Mouse (Mus musculus): ENCODE data around the gene Ankrd17.
"Not testable (repeated sequence)": the region's sequence is repeated elsewhere in the genome, so short reads cannot be mapped to it uniquely, and the experiment has no call there.

Ankrd17 gene

DNA sequence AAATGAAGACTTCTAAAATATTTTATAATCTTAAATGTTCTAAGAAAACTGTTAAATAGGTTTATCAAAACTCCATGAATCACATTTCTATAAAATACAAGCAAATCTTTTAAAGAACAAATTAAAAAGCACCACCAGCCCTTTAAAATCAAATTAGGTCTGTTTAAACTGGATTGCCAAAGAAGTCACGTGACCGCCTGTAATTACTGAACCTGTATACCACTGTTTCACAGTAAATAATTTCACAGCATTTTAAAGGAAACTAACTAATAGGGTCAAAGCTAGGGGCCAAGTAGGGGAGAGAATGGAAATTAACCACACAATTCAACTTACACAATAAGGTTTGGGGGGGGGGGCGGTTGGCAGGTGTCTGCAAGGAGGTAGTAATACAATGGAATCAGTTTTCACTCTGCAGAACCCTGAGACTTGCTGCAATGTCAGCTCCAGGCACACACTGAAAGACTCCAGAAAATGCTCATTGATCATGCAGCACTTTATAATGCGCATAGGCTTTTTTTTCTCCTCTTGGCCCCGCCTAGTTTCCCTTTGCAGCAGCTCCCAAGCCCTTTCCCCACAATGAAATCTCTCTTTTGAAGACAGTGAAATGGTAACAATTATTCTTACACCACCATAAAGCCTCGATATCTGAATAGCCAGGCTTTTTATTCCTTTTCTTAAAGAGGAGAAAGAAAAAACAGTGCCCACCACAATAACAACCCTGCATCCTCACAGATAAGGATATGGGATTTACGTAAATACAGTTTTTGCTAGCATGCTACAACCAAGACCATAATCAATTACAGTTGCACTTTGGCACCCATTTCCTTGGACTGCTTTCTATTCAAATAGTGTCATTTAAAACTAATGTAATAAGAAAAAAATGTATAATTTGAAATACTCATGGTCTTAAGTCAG, 27.9 kb downstream of the Ankrd17 start:
- DNase-seq (ENCODE audit: low spot score in 2 of 2) = no peak

DNA sequence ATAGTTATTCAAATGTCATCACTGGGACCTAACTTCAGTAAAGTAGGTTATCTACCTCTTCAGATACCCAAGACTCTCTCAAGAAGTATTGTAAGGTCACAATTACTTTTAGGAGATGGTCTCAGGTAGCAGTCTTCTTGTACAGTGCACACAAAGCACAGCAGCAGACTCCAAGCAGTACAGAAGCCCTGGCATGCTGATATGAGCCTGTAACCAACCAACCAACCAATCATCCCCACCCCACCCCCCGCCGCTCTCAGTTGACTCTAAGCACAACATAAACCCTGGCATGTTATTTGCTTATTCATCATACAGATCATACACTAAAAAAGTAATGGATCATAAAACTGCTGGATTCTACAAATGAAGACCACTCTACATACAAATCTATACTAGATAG, 33.9 kb downstream of the Ankrd17 start:
- DNase-seq (ENCODE audit: low spot score in 2 of 2) = no peak

DNA sequence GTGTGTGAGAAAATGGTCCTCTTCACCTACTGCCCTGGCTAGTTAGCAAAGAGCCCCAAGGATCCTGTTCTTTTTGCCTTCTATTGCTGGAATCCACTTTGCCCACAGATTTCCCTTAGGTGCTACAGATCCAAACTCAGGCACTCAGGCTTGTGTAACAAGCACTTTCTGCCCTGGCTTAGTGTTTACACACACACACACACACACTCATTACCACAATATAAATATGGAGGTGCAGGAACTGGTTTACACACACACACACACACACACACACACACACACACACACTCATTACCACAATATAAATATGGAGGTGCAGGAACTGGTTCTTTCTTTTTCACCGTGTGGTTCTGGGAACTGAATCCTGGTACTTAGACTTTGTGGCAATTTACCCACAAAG, 35.3 kb downstream of the Ankrd17 start:
- DNase-seq (ENCODE audit: low spot score in 2 of 2) = no peak

DNA sequence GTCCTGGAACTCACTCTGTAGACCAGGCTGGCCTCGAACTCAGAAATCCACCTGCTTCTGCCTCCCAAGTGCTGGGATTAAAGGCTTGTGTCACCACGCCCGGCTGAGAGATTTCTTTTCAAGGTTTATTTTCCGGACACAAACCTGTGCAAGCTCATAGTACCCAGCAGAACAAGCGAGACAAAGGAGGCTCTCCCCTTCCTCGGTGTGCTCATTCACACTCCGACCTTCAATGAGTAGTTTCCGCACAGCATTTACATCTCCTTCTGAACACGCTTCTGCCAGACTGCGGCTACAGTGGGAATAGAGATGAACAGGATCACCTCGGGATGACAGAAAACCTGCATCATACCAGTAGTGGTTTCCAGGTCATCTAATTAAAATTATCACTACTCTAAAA, 68.0 kb downstream of the Ankrd17 start:
- DNase-seq (ENCODE audit: low spot score in 2 of 2) = no peak

DNA sequence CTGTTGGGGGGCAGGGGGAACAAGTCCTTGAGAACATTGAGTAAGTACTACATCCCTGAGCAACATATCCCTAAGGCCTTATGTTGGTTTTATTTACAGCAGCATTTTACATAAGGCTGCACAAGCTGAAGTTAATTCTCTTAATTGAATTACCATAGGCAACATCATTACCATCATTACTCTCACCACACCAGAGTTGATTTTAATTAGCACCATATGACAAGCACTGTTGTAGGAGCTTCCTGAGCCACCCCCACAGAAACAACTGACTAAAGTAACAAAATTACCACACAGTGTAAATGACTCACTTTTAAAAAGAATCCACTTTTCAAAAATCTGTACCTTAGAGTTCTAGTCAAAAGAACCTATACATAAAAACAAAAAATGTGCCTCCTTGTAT, 76.5 kb downstream of the Ankrd17 start:
- no peak for DNase-seq (ENCODE audit: low spot score in 2 of 2)

DNA sequence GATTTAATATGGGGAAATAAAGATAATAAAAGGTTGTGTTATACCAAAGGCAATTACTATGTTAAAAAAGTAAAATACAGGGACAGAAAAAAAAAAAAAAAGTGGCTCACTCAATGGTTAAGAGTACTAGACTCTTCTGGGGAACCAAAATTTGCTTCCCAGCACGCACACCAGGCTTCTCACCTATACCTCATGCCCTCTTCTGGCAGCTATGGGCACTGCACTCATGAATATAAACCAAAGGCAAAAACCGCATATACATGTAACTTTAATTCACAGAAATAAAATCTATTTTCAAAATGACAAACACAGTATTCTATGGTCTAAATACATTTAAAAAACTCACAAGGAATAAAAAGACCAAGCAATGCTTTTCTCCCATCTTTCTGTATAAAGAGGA, 79.8 kb downstream of the Ankrd17 start:
- DNase-seq (ENCODE audit: low spot score in 2 of 2) = peak; percentile 13 to 38

DNA sequence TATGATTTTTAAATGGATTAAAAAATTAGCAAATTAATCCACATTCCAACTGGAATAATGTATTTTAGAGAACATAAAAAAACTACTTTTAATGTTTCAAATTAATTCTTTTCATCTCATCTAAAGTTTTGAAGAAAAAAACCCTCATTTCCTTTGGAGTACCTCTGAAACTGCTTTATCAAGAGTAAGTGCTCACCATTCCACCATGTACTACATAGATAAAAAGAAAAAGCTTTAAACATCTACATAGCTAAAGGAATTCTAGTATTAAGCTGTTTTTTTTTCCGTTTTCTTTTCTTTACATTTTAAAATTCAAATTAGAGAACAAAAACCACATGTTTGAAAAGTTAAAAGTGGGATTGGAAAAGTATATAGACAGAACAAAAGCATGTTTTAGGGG, 86.3 kb downstream of the Ankrd17 start:
- DNase-seq (ENCODE audit: low spot score in 2 of 2) = no peak

DNA sequence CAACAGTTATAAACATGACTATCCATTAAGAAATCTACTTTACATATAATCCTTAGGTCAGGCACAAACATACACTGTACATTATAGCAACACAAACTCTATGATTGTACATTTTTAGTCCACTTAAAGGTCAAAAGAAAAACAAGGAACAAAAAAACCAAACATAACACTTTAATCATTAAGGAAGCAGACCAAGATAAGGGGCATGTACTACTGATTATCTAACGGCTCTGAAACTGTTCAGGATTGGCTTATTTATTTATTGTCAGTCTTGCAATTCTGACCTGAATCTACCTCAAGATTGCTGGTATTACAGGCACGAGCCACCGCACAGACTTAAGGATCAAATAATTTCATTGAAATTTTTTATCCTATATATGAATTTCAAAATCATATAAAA, 87.0 kb downstream of the Ankrd17 start:
- no peak for DNase-seq (ENCODE audit: low spot score in 2 of 2)

DNA sequence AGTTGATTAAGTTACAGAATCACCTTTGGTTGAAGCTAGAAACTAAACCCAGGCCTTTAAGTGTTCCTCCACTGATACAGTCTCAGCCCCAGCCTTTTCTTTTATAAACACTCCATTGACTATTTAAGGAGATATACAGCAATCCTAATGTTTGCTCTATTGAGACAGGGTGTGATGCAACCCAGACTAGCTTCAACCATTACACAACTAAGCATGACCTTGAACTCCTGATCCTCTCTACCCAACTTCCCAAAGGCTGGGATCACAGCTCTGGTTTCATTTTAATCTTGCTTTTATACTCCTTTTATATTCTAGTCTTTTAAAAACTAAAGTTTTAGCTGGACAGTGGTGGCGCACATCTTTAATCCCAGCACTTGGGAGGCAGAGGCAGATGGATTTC, 88.9 kb downstream of the Ankrd17 start:
- no peak for DNase-seq (ENCODE audit: low spot score in 2 of 2)

DNA sequence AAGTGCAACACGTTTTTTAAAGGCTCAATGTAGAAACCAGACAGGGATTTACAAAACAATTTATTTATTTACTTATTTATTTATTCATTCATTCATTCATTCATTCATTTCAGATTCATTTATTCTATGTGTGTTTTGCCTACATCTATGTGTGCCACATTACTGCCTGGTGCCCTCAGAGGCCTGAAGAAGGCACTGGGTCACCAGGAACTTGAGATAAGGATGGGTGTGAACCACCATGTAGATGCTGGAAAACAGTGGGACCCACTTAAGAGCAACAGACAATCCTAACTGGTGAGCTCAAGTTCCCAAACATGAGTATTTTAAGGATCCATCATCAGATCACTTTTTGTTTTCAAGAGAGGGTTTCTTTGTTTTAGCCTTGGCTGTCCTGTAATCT, 91.6 kb downstream of the Ankrd17 start:
- DNase-seq (ENCODE audit: low spot score in 2 of 2) = no peak

DNA sequence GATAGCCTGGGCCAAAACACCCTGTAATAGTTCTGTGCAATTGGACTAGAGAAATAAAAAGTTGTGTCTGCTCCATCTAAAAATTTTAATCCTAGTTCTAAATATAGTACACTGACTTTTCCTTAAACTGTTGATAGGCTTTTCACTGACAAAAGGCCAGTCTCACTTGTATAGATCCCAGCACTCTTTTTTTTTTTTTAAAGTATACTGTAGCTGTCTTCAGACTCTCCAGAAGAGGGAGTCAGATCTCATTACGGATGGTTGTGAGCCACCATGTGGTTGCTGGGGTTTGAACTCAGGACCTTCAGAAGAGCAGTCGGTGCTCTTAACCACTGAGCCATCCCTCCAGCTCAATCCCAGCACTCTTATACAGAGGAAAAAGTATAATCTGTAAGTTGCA, 104.1 kb downstream of the Ankrd17 start:
- DNase-seq (ENCODE audit: low spot score in 2 of 2) = not testable (repeated sequence)

DNA sequence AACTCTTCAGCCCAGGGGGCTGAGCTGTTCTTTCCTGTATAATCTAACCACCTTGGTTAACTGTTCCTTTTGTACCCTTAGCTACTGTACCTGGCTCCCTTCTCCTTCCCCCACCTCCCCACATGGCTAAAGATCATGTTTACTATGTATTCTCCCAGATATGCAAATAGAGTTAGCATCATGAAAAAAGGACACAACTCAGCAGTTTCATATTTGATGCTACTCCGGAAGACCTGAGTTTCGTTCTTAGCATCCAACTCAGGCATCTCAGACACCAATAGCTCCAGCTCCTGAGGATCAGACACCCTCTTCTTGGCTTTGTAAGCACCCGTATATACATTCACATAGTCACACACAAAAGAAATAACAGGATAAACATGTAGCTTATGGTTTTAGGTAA, 109.4 kb downstream of the Ankrd17 start:
- DNase-seq (ENCODE audit: low spot score in 2 of 2) = no peak

DNA sequence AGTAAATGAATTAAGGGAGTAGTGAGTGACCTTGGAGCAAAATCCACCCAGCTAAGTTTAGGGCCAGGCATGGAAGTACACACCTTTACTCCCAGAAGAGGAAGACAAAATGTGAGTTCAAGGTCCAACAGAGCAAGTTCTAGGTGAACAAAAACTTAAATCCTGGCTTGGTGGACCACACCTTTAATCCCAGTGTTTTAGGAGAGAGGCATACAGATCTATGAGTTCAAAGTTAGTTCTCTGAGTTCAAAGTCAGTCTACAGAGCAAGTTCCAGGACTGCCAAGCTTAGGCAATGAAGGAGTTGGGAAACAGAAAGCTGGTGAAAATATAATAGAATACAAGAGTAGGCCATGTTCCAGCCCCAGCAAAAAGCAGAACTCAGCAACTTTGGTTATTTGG, 118.9 kb downstream of the Ankrd17 start:
- DNase-seq (ENCODE audit: low spot score in 2 of 2) = no peak

DNA sequence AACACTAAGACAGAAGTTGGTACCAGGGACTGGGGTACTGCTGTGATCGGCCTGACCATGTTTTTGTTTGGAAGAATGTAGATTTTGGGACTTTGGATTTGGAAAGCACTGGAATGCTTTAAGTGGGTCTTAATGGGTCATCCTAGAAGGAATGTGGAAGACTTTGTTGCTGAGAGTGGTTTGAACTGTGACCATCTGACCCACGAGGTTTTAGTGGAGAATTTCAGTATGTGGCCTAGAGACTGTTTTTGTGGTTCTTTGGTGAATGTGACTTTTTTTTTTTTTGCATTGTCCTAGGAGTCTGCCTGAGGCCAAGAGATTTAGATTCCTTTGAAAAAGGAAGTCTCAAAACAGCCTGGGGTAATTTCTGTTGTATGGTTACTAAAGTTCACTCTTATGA, 119.4 kb downstream of the Ankrd17 start:
- DNase-seq (ENCODE audit: low spot score in 2 of 2) = no peak

DNA sequence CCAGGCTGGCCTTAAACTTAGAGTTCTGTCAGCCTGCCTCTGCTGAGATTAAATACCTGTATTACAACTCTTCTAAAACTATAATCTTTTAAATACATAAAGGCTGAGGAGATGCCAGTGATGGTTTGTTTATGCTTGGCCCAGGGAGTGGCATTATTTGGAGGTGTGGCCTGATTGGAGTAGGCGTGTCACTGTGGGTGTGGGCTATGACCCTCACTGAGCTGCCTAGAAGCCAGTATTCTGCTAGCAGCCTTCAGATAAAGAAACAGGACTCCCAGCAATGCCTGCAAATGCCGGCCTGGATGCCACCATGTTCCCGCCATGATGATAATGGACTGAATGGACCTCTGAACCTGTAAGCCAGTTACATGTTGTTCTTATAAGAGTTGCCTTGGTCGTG, 119.8 kb downstream of the Ankrd17 start:
- DNase-seq (ENCODE audit: low spot score in 2 of 2) = no peak

DNA sequence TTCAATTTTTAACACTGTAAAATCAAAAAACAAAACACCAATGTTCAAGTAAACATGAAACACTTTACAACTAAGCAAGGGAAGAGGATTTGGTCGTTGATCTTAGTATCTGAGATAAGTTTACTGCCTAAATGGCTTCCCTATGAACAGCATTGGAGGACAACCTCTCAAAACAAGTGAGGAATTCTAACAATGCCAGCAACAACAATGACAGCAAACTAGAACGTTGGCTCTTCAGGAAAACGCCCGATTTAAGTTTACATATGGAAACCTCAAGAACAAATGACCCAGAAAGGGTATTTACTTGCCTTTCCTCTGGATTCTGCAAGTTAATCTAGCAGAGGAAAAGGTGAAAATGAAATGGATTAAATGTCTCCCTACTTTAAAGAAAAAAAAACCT, 121.0 kb downstream of the Ankrd17 start:
- DNase-seq (ENCODE audit: low spot score in 2 of 2) = no peak

DNA sequence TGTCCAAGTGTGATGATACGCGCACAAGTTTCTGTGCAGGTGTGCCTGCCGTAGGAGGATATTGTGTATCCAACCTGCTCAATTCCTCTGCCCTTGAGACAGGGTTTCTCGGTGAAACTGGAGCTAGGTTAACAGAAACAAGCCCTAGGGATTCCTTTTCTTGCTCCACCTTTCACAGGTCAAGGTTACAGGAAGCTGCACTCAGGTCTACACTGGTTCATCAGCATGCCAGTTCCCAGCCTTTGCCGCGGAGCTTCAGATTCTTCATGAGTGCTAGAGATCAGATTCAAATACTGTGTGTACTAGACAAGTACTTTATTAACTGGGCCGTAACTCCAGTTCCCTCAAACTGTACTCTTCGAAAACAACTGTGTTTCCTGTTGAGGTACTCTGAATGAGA, 131.2 kb downstream of the Ankrd17 start:
- DNase-seq (ENCODE audit: low spot score in 2 of 2) = no peak

DNA sequence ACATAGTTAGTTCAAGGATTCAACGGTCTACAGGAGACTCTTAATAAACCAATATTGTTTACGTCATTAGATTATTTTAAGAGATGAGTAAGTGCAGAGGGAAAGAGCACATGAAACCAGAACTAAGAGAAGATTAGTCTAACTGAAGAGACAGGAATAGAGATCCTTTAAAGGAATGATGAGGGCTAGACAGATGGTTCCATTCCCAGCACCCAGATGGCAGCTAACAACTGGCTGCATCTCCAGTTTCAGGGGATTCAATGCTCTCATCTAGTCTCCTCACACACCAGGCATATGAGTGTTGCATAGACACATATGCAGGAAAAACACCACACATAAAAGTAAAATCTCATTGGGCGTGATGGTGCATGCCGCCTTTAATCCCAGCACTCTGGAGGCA, 133.1 kb downstream of the Ankrd17 start:
- no peak for DNase-seq (ENCODE audit: low spot score in 2 of 2)

DNA sequence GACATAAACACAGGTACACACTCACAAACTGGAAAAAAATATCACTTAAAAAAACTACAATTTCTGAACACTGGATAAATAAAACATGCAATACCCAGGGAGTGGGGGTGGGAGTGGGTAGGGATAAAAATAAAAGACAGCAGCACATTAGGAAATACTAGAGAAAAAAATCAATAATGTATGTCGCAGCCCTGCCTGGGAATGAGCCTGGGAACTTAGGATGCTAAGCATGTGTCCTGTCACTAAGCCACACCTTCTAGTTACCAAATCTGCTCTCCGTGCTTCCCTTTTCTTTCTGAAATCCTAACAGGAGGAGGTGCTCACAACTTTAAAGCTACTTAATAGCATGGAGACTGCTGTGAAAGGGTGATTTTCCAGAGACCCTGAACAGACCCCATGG, 136.6 kb downstream of the Ankrd17 start:
- DNase-seq (ENCODE audit: low spot score in 2 of 2) = no peak

DNA sequence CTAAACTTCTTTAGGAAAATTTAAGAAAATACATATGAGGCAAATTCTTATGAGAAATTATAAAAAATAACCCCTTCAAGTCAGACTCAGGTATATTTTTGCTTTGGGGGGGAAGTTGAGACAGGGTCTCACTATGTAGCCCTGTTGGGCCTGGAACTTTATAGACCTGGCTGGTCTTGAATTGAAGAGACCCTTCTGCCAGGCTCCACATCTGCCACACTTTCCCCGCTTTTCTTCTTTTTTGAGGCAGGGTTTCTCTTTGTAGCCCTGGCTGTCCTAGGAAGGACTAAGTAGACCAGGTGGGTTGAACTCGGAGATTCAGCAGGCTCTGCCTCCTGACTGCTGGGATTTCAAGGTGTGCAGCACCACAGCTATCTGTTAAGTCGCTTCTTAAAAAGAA, 139.7 kb downstream of the Ankrd17 start:
- DNase-seq (ENCODE audit: low spot score in 2 of 2) = no peak

DNA sequence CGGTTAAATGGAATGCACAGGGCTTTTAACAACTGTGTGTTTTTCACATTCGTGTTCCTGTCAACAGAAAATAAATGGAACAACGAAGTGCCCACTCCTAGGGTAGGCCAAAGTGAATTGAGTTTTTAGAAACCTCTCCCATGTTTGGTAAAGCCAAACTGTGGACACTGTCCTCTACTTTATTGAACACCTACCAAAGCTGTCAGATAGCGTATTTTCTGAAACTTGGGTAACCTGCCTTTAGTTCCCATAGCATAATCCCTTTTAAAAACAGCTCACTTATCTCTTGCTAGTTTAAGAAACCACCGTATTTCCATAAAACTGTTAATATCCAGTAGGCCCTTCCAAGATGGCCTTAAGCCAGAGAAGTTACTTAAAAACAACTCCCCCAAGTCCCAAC, 141.6 kb downstream of the Ankrd17 start:
- DNase-seq (ENCODE audit: low spot score in 2 of 2) = no peak

DNA sequence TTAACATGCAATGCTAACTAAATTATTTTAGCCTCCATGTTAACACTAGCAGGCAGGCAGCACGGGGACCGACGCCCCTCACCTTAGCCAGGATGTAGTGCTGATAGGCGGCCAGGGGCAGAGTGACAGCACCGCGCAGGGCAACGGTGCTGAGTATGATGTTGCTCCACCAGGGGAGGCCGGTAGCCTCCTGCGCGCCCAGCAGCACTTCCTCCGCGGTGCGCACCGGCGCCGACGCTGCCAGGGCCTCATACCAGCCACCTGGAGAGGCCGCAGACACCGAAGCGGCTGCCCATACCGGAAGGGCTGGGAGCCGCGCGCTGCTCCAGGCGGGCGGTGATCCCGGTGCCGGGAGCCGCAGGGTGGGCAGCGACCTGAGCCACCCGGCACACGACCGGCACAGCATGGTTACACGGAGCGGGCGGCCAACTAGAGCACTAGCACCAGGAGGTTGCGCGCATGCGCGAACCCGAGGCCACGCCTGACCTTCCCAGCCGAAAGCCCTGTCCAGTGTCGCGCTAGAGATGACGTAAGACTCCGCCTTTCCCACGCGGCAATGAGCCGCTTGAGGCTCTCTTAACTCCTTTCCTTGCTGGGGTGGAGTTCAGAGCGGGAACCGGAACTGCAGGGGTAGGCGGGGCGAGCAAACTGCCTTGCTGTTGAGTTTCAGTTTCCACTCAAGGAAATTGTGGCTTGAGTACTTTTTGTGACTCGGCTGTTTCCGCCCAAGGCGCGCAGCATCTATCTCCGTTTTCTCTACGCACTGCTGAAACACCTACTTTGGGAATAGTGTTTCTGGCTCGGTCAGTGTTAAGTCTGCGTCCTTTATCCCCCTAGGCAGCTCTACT, 142.6 kb downstream of the Ankrd17 start, which contains the start of gene Cox18:
Gene Cox18 (minus strand): TSS at position 468 of the 848 bp plus-strand sequence.
- DNase-seq (ENCODE audit: low spot score in 2 of 2) = peak; percentile 99

DNA sequence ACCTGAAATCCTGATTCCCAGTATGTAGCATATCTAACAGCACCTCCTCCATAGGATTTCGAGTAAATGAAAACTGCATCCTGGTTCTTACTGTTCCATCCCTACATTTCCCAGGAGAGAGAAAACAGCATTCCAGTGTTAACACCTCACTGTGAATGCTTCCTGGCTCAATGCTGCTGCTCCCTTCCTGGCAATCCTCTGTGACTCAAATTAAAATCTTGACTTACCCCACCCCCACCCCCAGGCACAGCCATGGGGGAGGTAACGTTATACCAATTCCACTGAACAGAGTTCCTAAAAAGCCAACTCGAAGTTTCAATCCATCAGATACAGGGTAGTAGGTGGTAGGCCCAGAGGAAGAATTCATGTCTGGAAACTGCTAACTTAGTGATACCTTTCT, 143.4 kb downstream of the Ankrd17 start:
- DNase-seq (ENCODE audit: low spot score in 2 of 2) = no peak

Measured in natural killer cell, adult 2 months (primary cell).